Mouse (Mus musculus): ENCODE results near the gene Tap2. TPM values are rescaled to one million over a fixed set of nuclear protein-coding genes. Genes with fewer than 3 reads are reported as not detected.

The Tap2 gene
- polyA plus RNA-seq, 1 experiment from 2014 or later = 0.50 TPM

- Histone ChIP-seq H3K36me3 (no peaks in the 10 kb centered on the region), H3K4me1 (replicated peaks) (peaks cover 19% of the 10 kb centered on the region), H3K27me3 (peaks cover 92% of the 10 kb centered on the region), H3K4me2 (replicated peaks) (peak within 1 kb of the TSS; percentile 66), H3K27ac (no peak within 1 kb of the TSS), H3K4me3 (replicated peaks) (peak within 1 kb of the TSS; percentile 43), H3K9ac (replicated peaks) (peak within 1 kb of the TSS; percentile 42; the same call in 1 of the 2 replicates), H3K9me3 (no peaks in the 10 kb centered on the region)
- peak; percentile 90 for ATAC-seq
- WGBS = 5% methylated on average over 41 of the region's 41 CpGs
Observed at GRCm38 (mm10) chr17:34196941-34197894, 6.1 kb upstream of the Tap2 start, which contains the start of gene Psmb8. Psmb8 (plus strand) TSS chr17:34197721.

DNA sequence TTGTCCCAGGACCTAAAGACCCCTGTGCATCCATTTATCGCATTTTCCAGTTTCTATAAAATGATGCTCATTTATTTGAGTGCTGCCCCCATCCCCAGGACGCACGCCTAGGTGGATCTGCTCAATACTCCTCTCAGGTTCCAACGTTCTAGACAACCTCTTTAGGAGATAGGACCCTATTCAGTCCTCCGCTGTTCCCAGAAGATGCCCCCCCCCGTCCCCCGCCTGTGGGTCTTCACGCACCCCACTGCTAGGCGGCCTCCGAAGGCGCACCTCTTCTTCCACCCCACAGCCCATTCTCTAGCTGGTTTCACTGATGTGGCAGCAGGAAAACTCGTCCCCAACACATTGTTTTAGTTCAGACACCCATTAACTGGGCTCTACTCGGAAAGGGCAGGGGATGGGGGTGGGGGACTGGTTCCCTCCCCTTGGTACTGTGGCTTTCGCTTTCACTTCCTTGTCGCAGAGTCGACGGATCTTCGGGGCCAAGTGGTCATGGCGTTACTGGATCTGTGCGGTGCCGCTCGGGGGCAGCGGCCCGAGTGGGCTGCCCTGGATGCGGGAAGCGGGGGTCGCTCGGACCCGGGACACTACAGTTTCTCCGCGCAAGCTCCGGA, 5.3 kb upstream of the Tap2 start:
- no peak for ATAC-seq
- Histone ChIP-seq H3K36me3 (no peaks in the 10 kb centered on the region), H3K27me3 (peaks cover 88% of the 10 kb centered on the region), H3K27ac (no peak overlapping the region), H3K9ac (replicated peaks) (0 out of 2 replicates have a peak overlapping the region, but pooled peaks have one; percentile 42), H3K4me1 (replicated peaks) (peaks cover 19% of the 10 kb centered on the region), H3K9me3 (no peaks in the 10 kb centered on the region), H3K4me2 (replicated peaks) (peak overlapping the region; percentile 66), H3K4me3 (replicated peaks) (peak overlapping the region; percentile 43)
- WGBS = 3% methylated on average over 32 of the region's 32 CpGs

- ATAC-seq = no peak
- H3K27ac ChIP-seq = no peak overlapping the region
- H3K9me3 ChIP-seq = no peaks in the 10 kb centered on the region
- peaks cover 19% of the 10 kb centered on the region for H3K4me1 ChIP-seq (replicated peaks)
- 4% methylated on average over 11 of the region's 11 CpGs for WGBS
- H3K4me2 ChIP-seq (replicated peaks) = peak overlapping the region; percentile 66
- peaks cover 88% of the 10 kb centered on the region for H3K27me3 ChIP-seq
- H3K4me3 ChIP-seq (replicated peaks) = peak overlapping the region; percentile 43
- no peak overlapping the region for H3K9ac ChIP-seq (replicated peaks)
- H3K36me3 ChIP-seq = no peaks in the 10 kb centered on the region
Observed at GRCm38 (mm10) chr17:34198521-34198912, 4.8 kb upstream of the Tap2 start.

DNA sequence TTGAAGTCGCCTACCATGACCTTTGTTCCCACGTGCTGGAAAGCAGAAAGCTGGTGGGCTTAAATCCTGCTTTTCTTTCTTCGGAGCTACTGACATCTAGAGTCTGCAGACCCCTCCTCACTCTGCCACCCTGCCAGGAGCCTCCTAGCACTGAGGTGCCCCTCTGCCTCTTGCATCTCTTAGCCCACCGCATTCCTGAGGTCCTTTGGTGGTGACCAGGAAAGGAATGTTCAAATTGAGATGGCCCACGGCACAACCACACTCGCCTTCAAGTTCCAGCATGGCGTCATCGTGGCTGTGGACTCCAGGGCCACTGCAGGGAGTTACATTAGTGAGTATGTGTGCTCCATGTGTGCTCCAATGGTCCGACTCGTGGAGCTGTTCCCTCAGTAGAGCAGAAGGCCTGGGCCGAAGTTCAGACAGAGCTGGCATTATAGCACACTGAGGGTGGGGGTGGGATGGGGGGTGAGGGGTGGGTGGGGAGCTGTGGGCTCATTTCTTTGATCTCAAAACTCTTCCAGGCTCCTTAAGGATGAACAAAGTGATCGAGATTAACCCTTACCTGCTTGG, 4.2 kb upstream of the Tap2 start:
- ATAC-seq = no peak
- H3K4me1 ChIP-seq (replicated peaks) = peaks cover 19% of the 10 kb centered on the region
- H3K9ac ChIP-seq (replicated peaks) = no peak overlapping the region
- peaks cover 87% of the 10 kb centered on the region for H3K27me3 ChIP-seq
- no peak overlapping the region for H3K4me2 ChIP-seq (replicated peaks)
- no peaks in the 10 kb centered on the region for H3K9me3 ChIP-seq
- H3K4me3 ChIP-seq (replicated peaks) = no peak overlapping the region
- 68% methylated on average over 12 of the region's 12 CpGs for WGBS
- H3K27ac ChIP-seq = no peak overlapping the region
- H3K36me3 ChIP-seq = no peaks in the 10 kb centered on the region

GRCm38 (mm10) chr17:34200047-34200446, 3.3 kb upstream of the Tap2 start:
- Histone ChIP-seq H3K9me3 (no peaks in the 10 kb centered on the region), H3K4me2 (replicated peaks) (no peak overlapping the region), H3K4me3 (replicated peaks) (no peak overlapping the region), H3K9ac (replicated peaks) (no peak overlapping the region), H3K27me3 (peaks cover 84% of the 10 kb centered on the region), H3K36me3 (no peaks in the 10 kb centered on the region), H3K4me1 (replicated peaks) (peaks cover 25% of the 10 kb centered on the region), H3K27ac (no peak overlapping the region)
- 82% methylated on average over 10 of the region's 10 CpGs for WGBS
- ATAC-seq = no peak

DNA sequence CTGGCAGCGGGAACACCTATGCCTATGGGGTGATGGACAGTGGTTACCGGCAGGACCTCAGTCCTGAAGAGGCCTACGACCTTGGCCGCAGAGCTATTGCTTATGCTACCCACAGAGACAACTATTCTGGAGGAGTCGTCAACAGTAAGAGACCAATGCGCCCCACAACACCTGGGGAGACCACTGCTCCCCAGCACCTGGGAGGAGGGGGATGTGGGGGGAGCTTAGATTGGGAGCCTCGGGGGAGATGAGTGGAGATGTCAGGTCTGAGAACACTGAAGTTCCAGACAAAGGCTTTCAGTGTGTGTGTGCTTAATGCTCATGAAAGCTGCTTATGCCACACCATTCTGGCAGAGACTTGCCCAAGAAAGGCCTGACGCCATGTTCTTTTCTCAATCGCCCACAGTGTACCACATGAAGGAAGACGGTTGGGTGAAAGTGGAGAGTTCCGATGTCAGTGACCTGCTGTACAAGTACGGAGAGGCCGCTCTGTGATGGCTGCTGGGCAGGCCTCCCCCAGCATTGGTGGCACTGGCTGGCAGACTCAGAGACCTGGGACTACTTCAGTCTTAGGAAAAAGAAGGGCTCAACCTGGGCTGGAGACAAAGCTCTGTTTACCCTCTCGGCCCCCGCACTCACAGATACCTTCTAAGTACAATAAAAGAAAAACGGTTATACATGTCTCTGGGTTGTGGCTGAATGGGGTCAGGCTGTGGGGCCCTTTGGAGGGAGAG, 2.4 kb upstream of the Tap2 start:
- Histone ChIP-seq H3K36me3 (no peaks in the 10 kb centered on the region), H3K9me3 (no peaks in the 10 kb centered on the region), H3K9ac (replicated peaks) (no peak overlapping the region), H3K4me1 (replicated peaks) (peaks cover 28% of the 10 kb centered on the region), H3K4me3 (replicated peaks) (no peak overlapping the region), H3K27me3 (peaks cover 84% of the 10 kb centered on the region), H3K4me2 (replicated peaks) (no peak overlapping the region), H3K27ac (no peak overlapping the region)
- ATAC-seq = no peak
- 89% methylated on average over 16 of the region's 16 CpGs for WGBS

DNA sequence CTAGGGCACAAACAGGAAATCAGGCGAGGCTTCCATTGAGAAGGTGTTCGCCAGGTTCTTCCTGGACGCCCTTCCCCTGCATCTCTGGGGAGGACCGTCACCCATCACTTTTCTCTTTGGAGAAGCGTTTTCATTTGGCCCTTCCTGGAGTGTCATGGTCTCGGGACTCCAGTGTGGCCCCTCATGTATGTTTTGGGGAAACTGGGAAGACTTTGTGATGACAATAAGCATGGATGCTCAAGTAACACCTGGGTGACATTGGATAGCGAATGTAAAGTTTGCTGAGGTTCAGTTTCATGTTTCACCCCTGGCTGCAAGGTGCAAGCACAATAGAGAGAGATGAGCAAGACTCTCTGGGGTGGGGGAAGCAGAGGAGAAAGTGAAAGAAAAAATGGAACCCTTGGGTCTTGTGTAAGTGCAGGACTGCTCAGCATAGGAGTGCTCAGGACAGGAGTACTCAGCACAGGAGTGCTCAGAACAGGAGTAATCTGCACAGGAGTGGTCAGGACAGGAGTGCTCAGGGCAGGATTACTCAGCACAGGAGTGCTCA, 1.7 kb upstream of the Tap2 start:
- Histone ChIP-seq H3K4me1 (replicated peaks) (peaks cover 27% of the 10 kb centered on the region), H3K9me3 (no peaks in the 10 kb centered on the region), H3K9ac (replicated peaks) (no peak overlapping the region), H3K27me3 (peaks cover 84% of the 10 kb centered on the region), H3K4me2 (replicated peaks) (no peak overlapping the region), H3K36me3 (no peaks in the 10 kb centered on the region), H3K4me3 (replicated peaks) (no peak overlapping the region), H3K27ac (no peak overlapping the region)
- ATAC-seq = no peak
- 77% methylated on average over 7 of the region's 7 CpGs for WGBS

DNA sequence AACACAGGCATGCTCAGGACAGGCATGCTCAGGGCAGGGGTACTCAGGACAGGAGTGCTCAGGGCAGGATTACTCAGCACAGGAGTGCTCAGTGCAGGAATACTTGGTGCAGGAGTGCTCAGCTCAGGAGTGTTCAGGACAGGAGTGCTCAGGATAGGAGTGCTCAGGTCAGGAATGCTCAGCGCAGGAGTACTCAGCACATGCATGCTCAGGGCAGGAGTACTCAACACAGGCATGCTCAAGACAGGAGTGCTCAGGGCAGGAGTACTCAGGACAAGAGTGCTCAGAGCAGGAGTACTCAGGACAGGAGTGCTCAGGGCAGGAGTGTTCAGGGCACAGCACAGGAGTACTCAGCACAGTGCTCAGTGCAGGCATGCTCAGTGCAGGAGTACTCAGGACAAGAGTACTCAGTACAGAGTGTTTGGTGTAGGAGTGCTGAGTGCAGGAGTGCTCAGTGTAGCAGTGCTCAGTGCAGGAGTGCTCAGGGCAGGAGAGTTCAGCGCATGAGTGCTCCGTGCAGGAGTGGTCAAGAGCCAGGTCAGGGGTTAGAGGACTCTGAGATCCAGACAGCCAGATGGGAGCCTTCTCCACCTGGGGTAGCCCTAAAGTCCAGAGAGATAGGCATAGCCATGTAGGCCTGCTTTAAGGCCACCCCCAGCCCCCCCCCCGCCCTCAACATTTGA, 426 bp upstream of the Tap2 start:
- no peak overlapping the region for H3K4me3 ChIP-seq (replicated peaks)
- H3K9me3 ChIP-seq = no peaks in the 10 kb centered on the region
- ATAC-seq = peak; percentile 73
- H3K4me1 ChIP-seq (replicated peaks) = peaks cover 15% of the 10 kb centered on the region
- no peak overlapping the region for H3K27ac ChIP-seq
- H3K36me3 ChIP-seq = no peaks in the 10 kb centered on the region
- WGBS = 81% methylated on average over 4 of the region's 4 CpGs
- peaks cover 78% of the 10 kb centered on the region for H3K27me3 ChIP-seq
- H3K9ac ChIP-seq (replicated peaks) = no peak overlapping the region
- no peak overlapping the region for H3K4me2 ChIP-seq (replicated peaks)

DNA sequence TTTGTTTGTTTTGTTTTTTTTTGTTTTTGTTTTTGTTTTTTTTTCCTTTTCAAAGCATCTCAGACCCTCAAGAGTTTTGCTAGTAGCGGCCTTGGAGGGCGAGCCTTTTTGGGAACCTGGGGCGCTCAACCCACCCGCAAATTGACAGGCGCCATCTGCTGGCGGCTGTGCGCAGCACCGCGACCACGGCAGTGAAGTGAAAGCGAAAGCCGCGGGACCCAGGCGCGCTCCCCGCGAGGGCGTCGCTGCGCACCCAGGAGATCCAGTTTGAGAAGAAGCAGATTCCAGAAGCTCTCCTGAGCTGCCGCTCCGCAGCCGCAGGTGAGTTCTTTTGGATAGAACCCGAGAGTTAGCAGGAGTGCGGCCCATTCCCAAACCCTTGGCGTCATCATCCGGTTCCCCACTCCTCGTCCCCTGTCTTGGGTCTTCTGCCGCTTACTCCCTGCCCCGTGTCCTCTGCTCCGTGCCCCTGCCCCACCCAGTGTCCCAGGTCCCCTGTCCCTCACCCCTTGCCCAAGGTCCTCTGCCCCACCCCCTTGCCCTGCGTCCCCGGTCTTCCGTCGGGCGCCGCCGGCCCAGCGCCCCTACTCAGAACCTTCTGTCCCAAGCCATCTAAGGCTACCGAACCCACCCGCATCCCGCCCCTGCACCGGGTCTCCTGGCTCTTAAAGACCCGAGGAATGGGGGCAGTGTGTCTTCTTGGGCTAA, 1.1 kb downstream of the Tap2 start:
- H3K27ac ChIP-seq = no peak overlapping the region

DNA sequence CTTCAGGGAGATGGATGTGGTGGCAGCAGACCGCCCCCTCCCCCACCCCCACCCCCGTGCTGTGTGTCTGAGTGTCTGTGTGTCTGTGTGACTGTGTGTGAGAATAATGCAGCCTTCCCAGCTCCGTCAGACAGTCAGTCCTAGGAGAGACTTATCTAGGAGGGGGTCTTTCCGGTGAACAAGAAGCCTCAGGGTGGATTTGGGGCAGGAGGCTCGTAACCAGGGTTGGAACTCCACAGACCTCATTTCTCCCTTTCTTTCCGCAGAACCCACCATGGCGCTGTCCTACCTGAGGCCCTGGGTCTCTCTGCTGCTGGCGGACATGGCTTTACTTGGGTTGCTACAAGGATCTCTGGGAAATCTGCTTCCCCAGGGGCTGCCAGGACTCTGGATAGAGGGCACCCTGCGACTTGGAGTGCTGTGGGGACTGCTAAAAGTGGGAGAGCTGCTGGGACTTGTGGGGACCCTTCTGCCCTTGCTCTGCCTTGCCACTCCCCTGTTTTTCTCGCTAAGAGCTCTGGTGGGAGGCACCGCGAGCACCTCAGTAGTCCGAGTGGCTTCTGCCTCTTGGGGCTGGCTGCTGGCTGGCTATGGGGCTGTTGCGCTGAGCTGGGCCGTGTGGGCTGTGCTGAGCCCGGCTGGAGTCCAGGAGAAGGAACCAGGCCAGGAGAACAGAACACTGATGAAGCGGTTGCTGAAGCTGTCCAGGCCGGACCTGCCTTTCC, 1.9 kb downstream of the Tap2 start:
- ATAC-seq = 0 out of 2 replicates have a peak, but pooled peaks have one; percentile 8
- peaks cover 66% of the 10 kb centered on the region for H3K27me3 ChIP-seq
- peak overlapping the region; percentile 61 for H3K9ac ChIP-seq (replicated peaks)
- H3K4me2 ChIP-seq (replicated peaks) = peak overlapping the region; percentile 79
- H3K4me3 ChIP-seq (replicated peaks) = peak overlapping the region; percentile 53
- WGBS = 9% methylated on average over 18 of the region's 18 CpGs
- no peak overlapping the region for H3K27ac ChIP-seq
- no peaks in the 10 kb centered on the region for H3K9me3 ChIP-seq
- no peaks in the 10 kb centered on the region for H3K36me3 ChIP-seq
- peaks cover 9% of the 10 kb centered on the region for H3K4me1 ChIP-seq (replicated peaks)

More for the DNA sequence above, 1.1 kb downstream of the Tap2 start:
- Histone ChIP-seq H3K9me3 (no peaks in the 10 kb centered on the region), H3K4me3 (replicated peaks) (peak overlapping the region; percentile 53), H3K9ac (replicated peaks) (peak overlapping the region; percentile 61), H3K4me1 (replicated peaks) (peaks cover 9% of the 10 kb centered on the region), H3K4me2 (replicated peaks) (peak overlapping the region; percentile 79), H3K36me3 (no peaks in the 10 kb centered on the region), H3K27me3 (peaks cover 72% of the 10 kb centered on the region)
- under 1% methylated on average over 44 of the region's 44 CpGs for WGBS
- ATAC-seq = peak; percentile 64

Measured in midbrain, embryonic 13.5 days (tissue).